Comparison of ENCODE assay signal across 8 mouse cellular contexts in genomic region chr6:22071323-22071840, GRCm38 (mm10).
DNase-seq lines count a peak whose midpoint lies in the region; ATAC-seq and TF ChIP-seq lines count a peak whose summit lies in the region.

No protein-coding gene starts in this region.

- H3K4me1 ChIP-seq in cerebellum, adult 2 months (ENCODE audit: control insufficient read depth, insufficient read depth, low read length) = no peaks in the 10 kb centered on the region; the same call in 1 of the 2 replicates
- no peaks in the 10 kb centered on the region for H3K4me1 ChIP-seq in neural tube, embryonic 15.5 days

- peak overlapping the region; percentile 39 for H3K4me2 ChIP-seq in neural tube, embryonic 15.5 days

- ATAC-seq in neural tube, embryonic 15.5 days (ENCODE audit: low FRiP score) = no peak

- intact Hi-C loops in left cerebral cortex, adult 2 months (cut with DNase I) = loop anchor here (2.0 kb wide), 2 partner anchors 85 to 277 kb away; no protein-coding TSS in a partner anchor

- no peak overlapping the region for H3K27ac ChIP-seq in cerebellum, adult 2 months (ENCODE audit: insufficient read depth, low read length)
- peak overlapping the region; percentile 87 for H3K27ac ChIP-seq in left cerebral cortex, adult 2 months
- H3K27ac ChIP-seq in neural tube, embryonic 15.5 days (replicated peaks) = no peak overlapping the region

- TF ChIP-seq CTCF in cerebellum, adult 2 months (IDR thresholded peaks at IDR 0.05; ENCODE audit: borderline replicate concordance, insufficient read depth, low read depth, low read length) = peak; percentile 30; the same call in 1 of the 2 replicates
- peak; percentile 65 for TF ChIP-seq CTCF in left cerebral cortex, adult 2 months (IDR thresholded peaks at IDR 0.05)

- TF ChIP-seq POLR2A in cerebellum, adult 2 months (IDR thresholded peaks at IDR 0.05; ENCODE audit: borderline replicate concordance, insufficient read depth, low read length) = no peak

- WGBS in cerebellum, adult 2 months = 26% methylated on average over 4 of the region's 4 CpGs
- WGBS in neural tube, embryonic 15.5 days = 31% methylated on average over 4 of the region's 4 CpGs

- DNase-seq in cerebellum, adult 2 months = peak in 1 of 2 experiments; percentile 1
- no peak for DNase-seq in cerebellum, adult 11-12 months
- DNase-seq in left cerebral cortex, adult 2 months (ENCODE audit: extremely low spot score in 1 of 2, low spot score in 2 of 2) = peak in 1 of 2 experiments; percentile 12
- no peak for DNase-seq in left cerebral cortex, adult 9 months (ENCODE audit: low spot score in 2 of 2)
- peak; percentile 18 for DNase-seq in forelimb bud, embryonic 11.5 days (ENCODE audit: low read depth, low spot score)
- DNase-seq in ovary, postnatal 14 days (ENCODE audit: low spot score) = no peak
- DNase-seq in layer of hippocampus, postnatal 25 days (ENCODE audit: extremely low spot score in 1 of 2, low spot score in 1 of 2) = no peak

- peak overlapping the region; percentile 46 for H3K4me3 ChIP-seq in cerebellum, adult 2 months (replicated peaks; ENCODE audit: insufficient read depth, low read depth, low read length)
- H3K4me3 ChIP-seq in left cerebral cortex, adult 2 months = peak overlapping the region; percentile 44
- H3K4me3 ChIP-seq in neural tube, embryonic 15.5 days (replicated peaks) = no peak overlapping the region

- H3K36me3 ChIP-seq in neural tube, embryonic 15.5 days = no peaks in the 10 kb centered on the region

- H3K9ac ChIP-seq in neural tube, embryonic 15.5 days (replicated peaks) = no peak overlapping the region

- no peaks in the 10 kb centered on the region for H3K27me3 ChIP-seq in cerebellum, adult 2 months (ENCODE audit: control insufficient read depth, insufficient read depth, low read length)
- H3K27me3 ChIP-seq in neural tube, embryonic 15.5 days (replicated peaks) = no peaks in the 10 kb centered on the region

- H3K9me3 ChIP-seq in neural tube, embryonic 15.5 days (replicated peaks) = no peaks in the 10 kb centered on the region
